Mouse (Mus musculus) spleen, adult 2 months (tissue): ENCODE results near the gene Mpp4.

ENCODE experiments used
- CTCF ChIP-seq: fragments of 200-500 bp; IDR thresholded peaks from 2 replicates; pipeline ENCODE4 v1.5.1; 2011; ENCODE audit warnings: mild to moderate bottlenecking, inconsistent platforms; ENCODE audit not compliant: insufficient read depth, insufficient read length, insufficient replicate concordance; ENCODE audit errors: extremely low read depth
- POLR2A ChIP-seq: fragments of 200-500 bp; IDR thresholded peaks from 2 replicates; pipeline ENCODE4 v1.6.1; 2011; ENCODE audit warnings: low read depth, low read length, inconsistent platforms

DNA sequence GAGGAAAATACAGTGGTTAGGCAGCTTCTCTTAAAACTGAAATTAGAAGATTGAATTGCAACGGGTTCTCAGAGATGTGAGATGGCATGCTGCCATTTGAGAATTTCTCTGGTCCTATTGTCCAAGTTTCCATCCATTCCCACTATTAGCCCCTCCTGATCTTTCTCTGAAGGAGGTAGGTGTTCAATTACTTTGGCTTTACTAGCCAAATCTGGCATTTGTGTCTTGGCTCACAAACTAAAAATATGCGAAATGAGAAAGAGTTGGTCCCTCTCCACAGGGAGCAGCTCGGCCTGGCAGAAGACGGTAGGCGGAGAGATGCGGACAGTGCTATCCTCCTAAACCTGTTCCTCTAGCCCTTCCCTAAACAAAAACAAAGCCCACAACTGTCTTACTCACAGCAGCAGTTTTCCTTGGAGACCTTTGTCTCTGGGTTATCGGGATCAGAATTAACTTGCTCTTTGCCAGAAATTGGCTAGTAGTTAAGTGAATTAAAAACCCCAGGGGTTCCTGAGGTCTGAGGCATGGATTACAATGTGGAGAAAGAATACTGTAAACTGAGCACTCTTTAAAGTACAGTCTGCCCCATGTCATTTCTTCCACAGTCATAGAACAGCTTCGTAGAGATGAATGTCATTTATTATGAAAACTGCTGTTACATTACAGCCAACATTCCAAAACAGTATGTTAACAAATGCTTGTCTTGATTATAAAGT is 722 bp downstream of the Mpp4 start:
- TF ChIP-seq POLR2A = no peak
- TF ChIP-seq CTCF = no peak
